Mouse (Mus musculus) heart, adult 8-10 months (tissue): ENCODE data around the gene Serpina12. TPM values are rescaled to one million over a fixed set of nuclear protein-coding genes. Genes with fewer than 3 reads are reported as not detected.
A peak's percentile ranks its signal among the peaks of the same experiment; 100 is the strongest.

ENCODE experiments used
- DNase-seq: peaks from one replicate; pipeline ENCODE4 v3.0.0; 2022; ENCODE audit warnings: low spot score
- total RNA-seq, 4 experiments: library from RNA; stranded (reverse); gene quantifications; 2 replicates each; pipeline ENCODE4 v1.2.4; 2022

Gene Serpina12
- total RNA-seq: not detected

DNA sequence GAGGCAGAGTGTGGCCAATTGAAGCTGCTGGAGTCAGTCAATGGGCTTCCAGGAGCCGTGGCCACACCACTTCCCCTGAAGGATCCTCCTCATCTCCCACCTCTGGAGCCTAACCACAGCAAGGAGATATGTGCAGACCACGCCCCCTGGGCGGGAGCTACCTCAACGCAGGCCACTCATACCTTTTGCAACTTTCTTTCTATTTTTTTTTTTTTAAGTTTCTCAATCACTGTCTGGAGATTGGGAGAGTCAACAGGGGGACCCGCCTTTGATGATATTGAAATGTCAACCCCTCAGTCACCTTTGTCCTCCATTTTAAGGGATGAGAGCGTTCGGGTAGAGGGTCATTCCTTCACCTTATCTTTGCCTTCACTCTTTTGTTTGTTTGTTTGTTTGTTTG, at the start of gene Serpina12:
Gene Serpina12 (minus strand): TSS at position 101 of the 400 bp plus-strand sequence.
- no peak for DNase-seq

DNA sequence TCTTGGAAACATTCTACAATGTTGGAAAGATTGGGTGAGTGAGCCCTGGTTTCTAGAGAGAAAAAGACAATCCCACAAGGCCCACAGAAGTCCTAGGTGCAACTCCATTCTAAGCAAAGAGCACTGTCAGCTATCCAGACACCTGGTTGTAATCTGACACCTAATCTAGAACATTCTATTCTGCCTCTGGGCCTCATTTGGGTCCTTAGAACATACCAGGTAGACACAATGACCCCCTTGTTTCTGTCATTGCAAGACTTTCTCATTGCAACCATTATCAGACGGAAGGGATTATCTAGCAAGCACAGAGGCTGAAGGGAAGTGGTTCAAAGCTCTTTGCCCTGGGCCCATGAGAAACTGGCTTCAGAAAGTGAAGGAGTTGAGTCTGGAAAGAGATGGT, 47.1 kb upstream of the Serpina12 start:
- DNase-seq: no peak

DNA sequence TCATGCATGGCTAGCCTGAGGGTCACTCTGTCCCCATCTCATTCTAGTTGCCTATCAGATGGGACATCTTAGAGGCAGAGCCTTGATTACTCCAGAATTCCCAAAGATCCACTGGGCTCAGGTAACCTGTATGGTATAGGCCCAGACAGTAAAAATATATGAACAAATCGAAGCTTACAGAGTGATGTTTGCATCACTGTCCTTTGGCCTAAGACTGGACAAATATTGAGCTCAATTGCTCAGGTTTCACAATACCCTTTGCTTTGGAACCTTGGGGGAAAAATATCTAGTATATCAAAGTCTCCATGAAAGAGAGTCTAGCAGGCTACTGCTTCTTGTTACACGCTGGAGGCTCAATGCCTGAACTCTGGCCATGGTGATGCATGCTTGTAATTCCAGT, 45.9 kb upstream of the Serpina12 start:
- no peak for DNase-seq

DNA sequence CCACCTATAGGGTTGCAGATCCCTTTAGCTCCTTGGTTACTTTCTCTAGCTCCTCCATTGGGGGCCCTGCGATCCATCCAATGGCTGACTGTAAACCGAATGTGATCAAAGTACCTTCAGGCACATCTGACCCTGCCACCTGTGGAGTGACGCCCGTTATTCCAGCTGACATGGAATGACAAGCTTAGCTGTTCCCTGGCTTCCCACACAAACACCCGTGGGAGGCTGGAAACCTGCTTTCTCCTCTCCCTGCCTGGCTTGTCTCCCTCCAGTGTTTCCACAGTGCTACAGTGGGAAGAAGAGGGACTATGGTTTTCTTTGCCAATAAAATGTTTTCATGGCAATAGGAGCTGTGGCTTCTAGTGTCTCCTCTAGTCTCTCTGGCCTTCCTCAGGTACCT, 28.0 kb upstream of the Serpina12 start:
- DNase-seq: no peak

DNA sequence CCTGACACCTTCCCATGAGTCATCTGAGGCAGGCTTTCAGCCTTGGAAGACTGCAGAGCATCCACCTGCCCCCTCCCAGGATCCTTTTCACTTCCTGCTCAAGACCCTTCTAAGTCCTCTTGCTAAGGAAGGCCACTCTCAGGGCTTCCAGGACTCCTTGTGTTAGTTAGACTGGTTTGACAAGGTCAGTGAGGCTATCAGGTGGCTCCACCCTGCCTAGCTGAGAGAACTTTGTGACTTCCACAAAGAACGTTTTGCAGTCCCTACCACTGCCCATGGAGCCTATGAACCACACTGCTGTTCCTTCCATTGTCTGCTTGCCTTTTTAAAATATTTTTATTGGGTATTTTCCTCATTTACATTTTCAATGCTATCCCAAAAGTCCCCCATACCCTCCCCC, 27.5 kb upstream of the Serpina12 start:
- DNase-seq: no peak

DNA sequence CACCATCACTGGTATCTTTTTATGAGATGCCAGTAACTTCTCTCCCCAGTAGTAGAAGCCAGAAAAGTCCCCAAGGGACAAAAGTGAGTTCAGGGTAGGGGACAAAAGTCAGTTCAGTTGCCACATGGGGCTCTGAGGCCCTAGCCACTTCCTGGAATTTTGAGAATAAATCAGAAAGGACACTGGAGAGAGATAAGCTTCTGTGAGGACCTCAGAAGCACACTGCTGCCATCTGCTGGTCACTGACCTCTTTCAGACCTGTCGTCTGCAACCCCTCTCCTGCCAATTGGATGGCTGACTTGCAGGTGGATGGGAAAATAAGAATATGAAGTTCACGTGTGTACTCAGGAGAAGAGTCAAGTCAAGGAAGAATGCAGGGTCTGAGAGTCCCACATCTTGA, 25.4 kb upstream of the Serpina12 start:
- peak; percentile 53 for DNase-seq

DNA sequence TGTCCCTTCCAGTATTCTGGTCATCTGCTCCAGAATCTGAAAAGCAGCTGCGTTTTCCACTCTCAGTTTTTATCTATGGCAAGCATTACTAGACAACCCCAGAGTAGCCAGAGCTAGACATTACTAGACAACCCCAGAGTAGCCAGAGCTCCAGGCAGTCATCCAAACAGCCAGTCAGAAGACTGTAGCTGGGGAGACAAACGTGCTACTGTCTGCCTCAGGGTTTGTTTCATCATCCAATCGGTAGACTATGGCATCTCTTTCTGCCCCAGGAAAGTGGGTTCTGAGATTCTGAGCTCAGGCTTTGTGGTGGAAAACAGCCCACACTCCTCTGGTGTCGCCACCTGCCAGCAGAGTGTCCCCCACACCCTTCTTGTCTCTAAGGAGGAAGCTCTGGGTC, 23.3 kb upstream of the Serpina12 start:
- DNase-seq: peak; percentile 71

DNA sequence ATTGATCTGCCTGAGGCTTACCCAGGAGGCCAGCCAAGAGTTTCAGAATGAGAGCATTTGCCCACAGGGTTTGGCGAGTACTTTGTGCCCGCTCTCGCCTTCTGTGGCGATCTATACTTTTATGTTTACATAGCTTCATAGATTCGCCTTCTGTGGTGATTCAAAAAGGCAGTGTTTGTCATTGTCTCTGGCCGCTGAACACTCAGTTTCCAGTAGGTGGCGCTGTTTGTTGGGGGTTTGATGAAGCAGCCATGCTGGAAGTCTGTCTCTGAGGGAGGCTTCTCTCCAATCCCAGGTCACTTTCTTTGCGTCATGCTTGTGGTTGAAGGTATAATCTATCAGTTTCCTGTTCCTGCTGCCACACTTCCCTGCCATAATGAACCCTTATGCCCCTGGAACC, 22.0 kb upstream of the Serpina12 start:
- DNase-seq: peak; percentile 65

DNA sequence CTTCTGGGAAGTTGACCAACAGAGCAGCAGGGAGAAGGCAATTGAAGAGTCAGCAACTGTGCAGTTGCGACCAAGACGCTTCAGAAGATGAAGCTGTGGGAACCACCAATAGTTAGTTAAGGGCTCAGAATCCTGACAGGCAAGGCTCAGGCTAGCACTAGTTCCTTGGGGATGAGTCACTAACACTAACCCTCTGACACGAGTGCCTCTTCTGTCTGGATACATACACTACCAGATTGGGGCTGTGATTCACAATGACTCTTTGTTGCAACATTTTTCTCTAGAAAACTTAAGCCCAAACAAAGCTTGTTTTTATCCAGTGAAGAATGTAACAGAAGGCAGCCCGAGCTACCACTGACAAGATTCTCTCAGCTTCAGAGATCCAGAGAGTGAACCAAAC, 20.8 kb upstream of the Serpina12 start:
- no peak for DNase-seq

DNA sequence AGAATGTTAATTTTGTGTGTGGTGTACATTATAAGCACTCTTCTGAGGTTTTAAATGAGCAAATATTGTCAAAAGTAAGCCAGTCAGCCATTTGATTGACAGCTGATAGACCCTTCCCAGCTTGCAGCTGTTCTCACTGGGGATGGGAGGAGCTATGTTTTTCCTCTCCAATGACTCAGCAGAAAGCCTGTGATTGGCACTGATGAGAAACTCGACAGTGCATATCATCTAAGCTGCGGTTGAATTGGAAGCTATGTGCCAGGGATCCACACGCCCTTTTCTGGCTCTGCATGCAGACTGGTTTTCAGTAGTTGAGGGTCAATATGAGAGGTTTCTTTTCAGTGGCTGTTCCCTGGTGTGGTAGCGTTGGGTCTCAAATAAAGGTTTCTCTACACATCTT, 20.3 kb upstream of the Serpina12 start:
- DNase-seq: no peak

DNA sequence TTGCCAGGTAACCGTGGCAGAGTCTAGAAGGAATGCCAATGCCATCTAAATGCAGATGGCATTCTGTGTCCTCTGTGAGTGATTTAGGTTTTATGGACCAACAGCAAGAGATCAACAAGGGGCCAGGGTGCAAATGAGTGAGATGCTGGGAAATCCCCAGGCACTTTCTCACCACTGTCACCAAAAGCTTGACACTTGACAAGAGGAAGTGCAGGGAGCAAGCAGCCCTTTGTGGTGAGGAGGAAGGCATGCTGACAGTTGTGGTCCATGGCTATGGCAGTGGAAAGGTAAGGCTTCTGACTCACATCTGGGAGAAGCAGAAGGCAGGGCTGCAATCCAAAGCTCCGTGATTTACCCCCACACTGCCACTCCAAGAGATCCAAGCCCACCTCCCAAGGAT, 17.6 kb upstream of the Serpina12 start:
- no peak for DNase-seq

DNA sequence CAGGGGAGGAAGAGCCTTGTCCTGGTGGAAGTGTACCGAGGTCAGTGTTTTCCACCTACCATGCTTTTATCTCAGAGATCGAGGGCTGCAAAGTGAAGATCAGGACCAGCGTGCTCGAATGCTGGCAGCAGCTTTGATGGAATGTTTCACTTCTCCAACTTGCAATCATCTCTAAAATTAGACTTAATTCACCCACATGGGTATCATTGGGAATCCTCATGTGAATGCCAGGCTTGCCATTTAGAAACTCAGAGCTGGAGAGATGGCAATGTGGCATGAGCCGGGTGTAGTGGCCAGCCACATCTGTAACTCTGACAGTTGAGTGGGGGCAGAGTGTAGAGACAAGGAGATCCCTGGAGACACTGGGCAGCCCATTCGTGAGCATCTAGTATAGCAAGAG, 15.9 kb upstream of the Serpina12 start:
- DNase-seq: no peak

DNA sequence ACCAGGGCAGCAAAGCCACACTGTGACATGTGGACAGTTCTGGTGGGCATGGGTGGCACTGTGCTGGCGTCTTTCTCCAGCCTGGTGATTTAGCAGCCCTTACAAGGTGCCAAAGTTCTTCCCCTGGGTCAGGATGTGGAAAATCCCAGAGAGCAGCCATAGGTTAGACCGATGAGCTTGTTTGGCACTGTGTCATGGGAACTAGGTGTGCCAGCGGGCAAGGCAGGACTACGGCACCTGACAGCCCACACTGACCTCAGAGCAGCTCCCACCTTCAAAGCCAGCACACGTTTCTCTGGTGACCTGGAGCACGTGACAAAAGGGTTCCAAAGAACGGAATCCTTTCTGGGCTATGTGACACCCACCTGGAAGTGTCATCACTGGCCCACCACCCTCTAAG, 13.3 kb upstream of the Serpina12 start:
- DNase-seq: no peak

DNA sequence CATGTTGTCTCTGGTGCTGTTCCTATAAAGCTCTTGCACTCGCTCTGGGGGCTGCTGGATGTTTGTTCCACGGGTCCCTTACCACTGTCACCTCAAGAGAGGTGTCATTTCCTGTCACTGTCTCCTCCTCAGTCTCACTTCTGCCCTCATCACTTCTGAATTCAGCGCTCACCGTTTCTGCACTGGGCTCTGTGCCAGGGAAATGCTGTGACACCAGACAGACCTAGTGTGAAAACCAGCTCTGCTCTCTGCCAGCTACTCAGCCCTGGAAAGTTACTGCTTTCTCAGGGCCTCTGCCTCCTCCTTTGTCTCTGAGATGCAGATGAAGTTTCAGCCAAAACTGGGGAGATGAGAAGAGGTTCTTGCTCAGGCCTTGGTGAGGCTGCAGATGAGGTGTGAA, 12.8 kb upstream of the Serpina12 start:
- no peak for DNase-seq

DNA sequence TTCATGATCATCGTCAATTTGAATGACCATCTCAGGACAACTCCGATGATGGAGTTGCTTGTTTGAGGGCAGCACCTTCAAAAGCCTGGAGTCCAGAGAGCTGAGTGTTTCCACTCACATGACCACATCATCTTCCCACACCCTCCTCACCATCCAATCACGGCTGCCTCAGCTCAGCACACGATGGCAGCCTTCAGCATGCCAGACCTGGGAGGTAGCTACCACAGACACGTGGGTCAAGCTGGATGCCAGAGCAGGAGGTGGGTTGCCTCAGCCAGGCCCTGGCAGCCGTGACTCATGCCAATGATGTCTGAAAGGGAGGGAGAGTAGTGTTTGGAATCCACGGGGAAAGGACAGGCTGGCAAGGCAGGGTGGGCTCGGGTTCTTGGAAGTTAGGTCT, 11.5 kb upstream of the Serpina12 start:
- no peak for DNase-seq

DNA sequence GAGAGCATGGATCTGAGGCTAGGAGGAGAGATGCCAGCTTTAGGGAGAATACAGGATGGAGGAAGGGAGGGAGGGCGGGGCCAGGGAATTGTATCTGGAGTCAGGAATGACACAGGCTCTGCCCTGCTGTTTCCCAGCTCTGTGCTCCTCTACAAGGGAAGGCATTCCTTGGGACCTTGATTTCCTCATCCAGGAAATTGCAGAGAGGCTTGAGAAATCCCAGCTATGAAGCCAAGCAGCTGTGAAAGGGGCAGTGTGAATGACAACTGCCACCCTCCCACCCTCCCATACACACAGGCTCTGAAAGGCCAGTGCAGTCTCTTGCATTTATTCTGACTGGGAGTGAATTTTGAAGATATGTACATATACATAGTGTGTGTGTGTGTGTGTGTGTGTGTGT, 9.8 kb upstream of the Serpina12 start:
- no peak for DNase-seq

DNA sequence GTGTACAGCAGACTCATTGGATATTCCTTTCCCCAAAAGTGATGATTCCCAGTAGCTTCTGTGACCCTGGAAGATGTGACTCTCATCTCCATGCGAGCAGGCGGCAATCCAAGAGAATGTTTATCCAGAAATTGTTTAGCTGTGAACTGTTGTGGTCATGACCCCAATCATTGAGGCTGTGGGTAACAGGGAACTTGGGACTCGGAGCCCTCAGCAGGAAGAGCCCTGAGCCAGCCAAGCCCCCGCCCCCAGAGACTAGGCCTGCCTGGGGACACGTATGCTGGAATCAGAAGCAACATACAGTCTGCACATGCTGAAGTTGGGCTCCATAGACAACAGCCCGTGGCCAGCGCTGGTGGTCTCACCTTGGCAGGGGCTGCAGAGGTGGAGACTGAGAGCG, 1.5 kb upstream of the Serpina12 start:
- no peak for DNase-seq

DNA sequence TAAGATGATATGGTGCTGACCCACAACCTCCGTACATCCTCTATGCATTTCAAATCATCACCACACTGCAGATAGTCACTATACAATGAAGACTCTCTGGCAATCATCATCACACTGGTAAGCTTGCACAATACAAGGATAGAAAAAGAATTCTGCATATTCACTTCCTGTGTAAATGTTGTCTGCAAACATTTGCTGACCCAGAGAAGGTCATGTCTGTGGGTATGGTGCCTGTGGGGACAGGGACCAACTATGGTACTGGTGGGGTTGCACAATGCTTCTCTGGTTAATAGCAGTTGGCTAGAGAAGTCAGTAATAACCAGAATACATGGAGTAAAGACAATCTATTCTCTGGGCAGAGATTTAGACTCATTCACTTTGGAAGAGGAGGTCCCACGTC, 1.5 kb downstream of the Serpina12 start:
- no peak for DNase-seq

DNA sequence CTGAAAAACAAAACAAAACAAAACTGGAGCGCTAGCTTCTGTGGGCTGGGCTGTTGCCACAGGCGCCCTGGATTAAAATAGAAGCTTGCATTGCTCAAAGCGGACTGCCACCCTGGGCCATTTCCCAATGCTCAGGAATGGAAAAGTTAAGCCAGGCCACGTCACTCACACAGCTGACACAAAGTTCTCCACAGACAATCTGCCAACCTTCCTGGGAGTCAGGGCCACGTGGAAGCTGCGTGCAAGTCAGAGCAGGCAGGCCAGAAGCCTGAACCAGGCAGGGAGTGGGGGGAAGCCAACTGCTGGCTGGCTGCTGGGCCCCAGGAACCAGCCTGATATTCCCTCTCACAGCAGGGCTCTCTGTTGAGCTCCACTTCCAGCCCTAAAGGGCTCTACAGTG, 2.8 kb downstream of the Serpina12 start:
- DNase-seq: peak; percentile 77

DNA sequence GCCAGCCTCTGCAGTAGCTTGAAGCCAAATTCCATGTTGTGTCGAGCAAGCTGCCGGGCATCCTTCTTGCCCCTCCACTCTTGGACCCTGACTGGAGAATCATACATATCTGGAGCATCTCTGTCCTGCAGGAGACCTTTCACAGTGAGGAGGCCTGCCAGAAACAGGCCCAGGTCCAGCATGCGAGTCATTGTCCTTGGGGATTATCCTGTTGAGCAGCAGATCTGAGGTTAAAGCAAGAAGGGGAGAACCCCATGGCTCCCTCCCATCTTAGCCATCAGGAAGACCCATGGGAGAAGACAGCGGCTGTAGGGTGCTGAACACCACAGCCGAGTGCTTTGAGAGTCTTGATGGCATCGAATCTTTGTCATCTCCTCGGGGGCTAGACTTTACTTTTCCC, 6.1 kb downstream of the Serpina12 start:
- no peak for DNase-seq

DNA sequence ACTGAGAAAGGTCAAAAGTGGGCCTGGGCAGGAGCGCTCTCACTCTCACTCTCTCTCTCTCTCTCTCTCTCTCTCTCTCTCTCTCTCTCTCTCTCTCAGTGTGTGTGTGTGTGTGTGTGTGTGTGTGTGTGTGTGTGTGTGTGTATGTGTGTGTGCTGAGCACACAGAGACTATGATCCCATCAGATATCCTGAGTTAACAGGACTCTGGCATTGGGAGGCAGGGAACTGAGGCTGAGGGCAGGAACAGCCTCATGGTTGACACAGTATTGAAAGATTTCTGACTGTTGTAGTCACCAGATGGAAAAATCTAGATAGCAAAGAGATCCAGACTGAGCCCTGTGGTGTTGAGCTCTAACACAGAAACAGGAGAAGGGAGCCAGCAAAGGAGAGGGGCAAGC, 10.5 kb downstream of the Serpina12 start:
- no peak for DNase-seq

DNA sequence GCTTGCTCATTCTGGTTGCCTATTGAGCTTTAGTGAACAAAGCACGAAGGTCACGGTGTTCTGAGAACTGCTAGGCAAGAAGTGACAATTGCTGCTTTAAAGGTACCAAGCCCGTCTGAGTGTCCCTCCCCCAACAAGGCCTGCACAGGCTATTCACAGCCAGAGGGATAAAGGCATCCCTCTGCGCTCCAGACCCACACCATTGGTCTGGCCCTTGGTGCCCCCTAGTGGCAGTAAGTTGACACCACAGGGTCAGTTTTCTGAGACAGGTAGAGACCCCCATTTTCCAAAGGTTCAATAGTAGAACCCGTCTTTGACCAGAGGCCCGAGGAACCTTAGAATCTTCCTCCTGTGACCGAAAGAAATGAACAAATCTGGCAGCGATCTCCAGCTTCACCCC, 14.3 kb downstream of the Serpina12 start:
- peak; percentile 28 for DNase-seq

DNA sequence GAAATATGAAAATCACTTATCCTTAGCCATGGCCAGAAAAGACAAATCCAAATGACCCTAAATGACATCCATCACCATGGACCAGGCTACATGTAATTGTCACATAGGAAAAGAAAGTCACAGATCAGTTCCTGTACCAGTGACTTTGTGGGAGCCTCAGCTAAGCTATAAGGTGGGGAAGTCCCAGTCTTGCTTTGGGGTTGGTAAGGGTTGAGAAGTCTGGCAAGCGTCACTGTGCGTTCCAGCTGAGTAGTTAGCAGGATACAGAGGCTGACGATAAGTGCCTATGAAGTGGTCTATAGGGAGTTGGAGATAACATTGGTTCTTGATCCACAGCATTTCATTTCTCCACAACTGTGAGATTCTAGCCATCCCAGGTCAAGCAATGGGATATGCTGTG, 29.0 kb downstream of the Serpina12 start:
- no peak for DNase-seq

DNA sequence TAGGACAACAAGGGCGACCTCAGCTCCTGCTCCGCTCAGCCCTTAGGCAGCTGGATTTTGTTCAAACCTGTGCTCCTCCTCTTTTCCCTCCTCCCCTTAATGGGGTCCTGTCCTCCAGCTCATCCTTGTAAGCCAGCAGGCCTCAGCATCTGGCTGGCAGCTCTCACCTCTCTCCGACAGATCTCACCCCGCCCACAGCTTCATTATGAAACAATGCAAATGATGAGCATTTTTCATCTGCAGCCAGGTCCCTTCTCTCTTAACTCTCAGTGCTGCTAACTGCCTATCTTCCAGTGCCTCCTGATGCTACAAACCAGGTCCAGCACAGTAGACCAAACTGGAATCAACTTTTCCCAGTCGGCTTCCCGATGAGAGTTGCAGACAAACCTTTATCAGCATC, 30.6 kb downstream of the Serpina12 start, which contains the start of gene Serpina9:
Gene Serpina9 (minus strand): TSS at position 136 of the 400 bp plus-strand sequence.
- DNase-seq: no peak

DNA sequence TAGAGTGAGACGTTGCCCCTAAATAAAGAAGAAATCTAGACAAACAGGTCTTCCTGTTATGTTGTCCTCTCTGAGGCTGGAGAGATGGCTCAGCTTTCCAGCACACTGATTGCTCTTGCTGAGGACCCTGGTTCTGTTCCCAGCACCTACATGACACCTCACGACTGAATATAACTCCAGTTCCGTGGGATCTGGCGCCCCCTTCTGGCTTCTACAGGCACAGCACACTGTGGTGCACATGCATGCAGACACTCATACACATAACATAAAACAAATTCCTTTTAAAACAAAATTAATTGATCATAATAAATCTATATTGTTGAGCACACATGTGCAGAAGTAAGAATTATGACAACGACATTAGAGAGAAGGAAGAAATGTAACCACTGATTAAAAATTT, 39.6 kb downstream of the Serpina12 start:
- no peak for DNase-seq
